Mouse (Mus musculus) midbrain, embryonic 14.5 days (tissue): ENCODE data around the gene Pdhx. TPM values are rescaled to one million over a fixed set of nuclear protein-coding genes. Genes with fewer than 3 reads are reported as not detected.
A peak's percentile ranks its signal among the peaks of the same experiment; 100 is the strongest.

Experiments
- ATAC-seq: fragments of 200-750 bp; cut with Nextera tagmentation; 2 replicates; pipeline ENCODE4 v1.8.0; 2017; ENCODE audit warnings: moderate number of reproducible peaks, moderate library complexity; ENCODE audit not compliant: low FRiP score, low TSS enrichment
- DNase-seq: peaks from one replicate; pipeline ENCODE4 v3.0.0-alpha.2; 2015
- H3K27ac ChIP-seq: fragments of 300-500 bp; sonication (generic); replicated peaks from 2 replicates; pipeline ENCODE4 v1.5.1; 2014; ENCODE audit warnings: mild to moderate bottlenecking, low read depth, low read length, moderate library complexity
- H3K27me3 ChIP-seq: fragments of 300-500 bp; sonication (generic); 2 replicates; pipeline ENCODE4 v1.6.1; 2014; ENCODE audit warnings: low read length, control low read depth, mixed read lengths; ENCODE audit not compliant: control insufficient read depth, insufficient read depth
- H3K36me3 ChIP-seq: fragments of 300-500 bp; sonication (generic); 2 replicates; pipeline ENCODE4 v1.6.1; 2014; ENCODE audit warnings: low read length, control low read depth; ENCODE audit not compliant: control insufficient read depth, insufficient read depth
- H3K4me1 ChIP-seq: fragments of 300-500 bp; sonication (generic); 2 replicates; pipeline ENCODE4 v1.6.1; 2014; ENCODE audit warnings: mild to moderate bottlenecking, antibody characterized with exemption, low read length, control low read depth; ENCODE audit not compliant: control insufficient read depth, insufficient read depth
- H3K4me2 ChIP-seq: fragments of 300-500 bp; sonication (generic); 2 replicates; pipeline ENCODE4 v1.6.1; 2014; ENCODE audit warnings: mild to moderate bottlenecking, low read length, moderate library complexity
- H3K4me3 ChIP-seq: fragments of 300-500 bp; sonication (generic); replicated peaks from 2 replicates; pipeline ENCODE4 v1.5.1; 2014; ENCODE audit warnings: low read depth, low read length
- H3K9ac ChIP-seq: fragments of 300-500 bp; sonication (generic); replicated peaks from 2 replicates; pipeline ENCODE4 v1.6.1; 2014; ENCODE audit warnings: mild to moderate bottlenecking, low read length, moderate library complexity
- H3K9me3 ChIP-seq: fragments of 300-500 bp; sonication (generic); 2 replicates; pipeline ENCODE4 v1.6.1; 2016; ENCODE audit warnings: low read length, control low read depth, mixed read lengths; ENCODE audit not compliant: control insufficient read depth
- WGBS: fragments of 180-500 bp; shearing (Covaris S2); extraction: QIAGEN DNeasy Blood & Tissue Kit; methylation state at CpG from one replicate; pipeline ENCODE4 v1.1.7; 2014; 5-methylcytosine and 5-hydroxymethylcytosine counted together
- polyA plus RNA-seq: library from polyadenylated mRNA; unstranded; fragments of >200 nt; fragmentation: Nextera tagmentation; extraction: Ambion mirVana; gene quantifications from 2 replicates; pipeline ENCODE4 v1.2.1, GENCODE M21; 2014

Gene Pdhx
- polyA plus RNA-seq, 1 experiment from 2014 or later: 67.1 TPM

GRCm38 (mm10) chr2:103008221-103008620 lies 65.1 kb downstream of the Pdhx start:
- no peak overlapping the region for H3K4me2 ChIP-seq
- no peak overlapping the region for H3K4me3 ChIP-seq
- ATAC-seq: no peak
- no peaks in the 10 kb centered on the region for H3K4me1 ChIP-seq
- H3K27me3 ChIP-seq: no peaks in the 10 kb centered on the region
- DNase-seq: no peak
- H3K9me3 ChIP-seq: no peaks in the 10 kb centered on the region
- no peak overlapping the region for H3K27ac ChIP-seq
- WGBS: 93% methylated on average over 3 of the region's 3 CpGs
- no peaks in the 10 kb centered on the region for H3K36me3 ChIP-seq
- H3K9ac ChIP-seq: no peak overlapping the region

- Histone ChIP-seq H3K36me3 (no peaks in the 10 kb centered on the region), H3K4me2 (no peak overlapping the region), H3K27me3 (no peaks in the 10 kb centered on the region), H3K27ac (no peak overlapping the region), H3K4me1 (no peaks in the 10 kb centered on the region), H3K9me3 (no peaks in the 10 kb centered on the region), H3K4me3 (no peak overlapping the region), H3K9ac (no peak overlapping the region)
- 49% methylated on average over 7 of the region's 7 CpGs for WGBS
- ATAC-seq (no peak), DNase-seq (no peak)
Measured at GRCm38 (mm10) chr2:103004599-103004998, 68.7 kb downstream of the Pdhx start.

- Histone ChIP-seq H3K36me3 (no peaks in the 10 kb centered on the region), H3K4me2 (no peak overlapping the region), H3K4me3 (no peak overlapping the region), H3K27me3 (no peaks in the 10 kb centered on the region), H3K9me3 (no peaks in the 10 kb centered on the region), H3K27ac (no peak overlapping the region), H3K9ac (no peak overlapping the region), H3K4me1 (no peaks in the 10 kb centered on the region)
- ATAC-seq: no peak
- 76% methylated on average over 6 of the region's 6 CpGs for WGBS
- DNase-seq: no peak
Measured at GRCm38 (mm10) chr2:102999153-102999575, 74.1 kb downstream of the Pdhx start.

GRCm38 (mm10) chr2:102998356-102998755 lies 75.0 kb downstream of the Pdhx start:
- Histone ChIP-seq H3K4me2 (no peak overlapping the region), H3K4me1 (no peaks in the 10 kb centered on the region), H3K27me3 (no peaks in the 10 kb centered on the region), H3K9me3 (no peaks in the 10 kb centered on the region), H3K36me3 (no peaks in the 10 kb centered on the region), H3K27ac (no peak overlapping the region), H3K9ac (no peak overlapping the region), H3K4me3 (no peak overlapping the region)
- ATAC-seq (no peak), DNase-seq (peak; percentile 31)
- 6% methylated on average over 5 of the region's 5 CpGs for WGBS

- no peak overlapping the region for H3K9ac ChIP-seq
- no peaks in the 10 kb centered on the region for H3K9me3 ChIP-seq
- no peaks in the 10 kb centered on the region for H3K4me1 ChIP-seq
- DNase-seq (no peak), ATAC-seq (no peak)
- H3K36me3 ChIP-seq: no peaks in the 10 kb centered on the region
- H3K4me3 ChIP-seq: no peak overlapping the region
- no peak overlapping the region for H3K27ac ChIP-seq
- 83% methylated on average over 1 of the region's 1 CpGs for WGBS
- no peak overlapping the region for H3K4me2 ChIP-seq
- no peaks in the 10 kb centered on the region for H3K27me3 ChIP-seq
Measured at GRCm38 (mm10) chr2:102997874-102998273, 75.4 kb downstream of the Pdhx start.

GRCm38 (mm10) chr2:102993841-102994607 lies 79.3 kb downstream of the Pdhx start:
- no peak for DNase-seq
- H3K9me3 ChIP-seq: no peaks in the 10 kb centered on the region
- no peak for ATAC-seq
- H3K4me2 ChIP-seq: no peak overlapping the region
- 91% methylated on average over 3 of the region's 3 CpGs for whole genome bisulfite sequencing
- H3K9ac ChIP-seq: no peak overlapping the region
- no peak overlapping the region for H3K4me3 ChIP-seq
- no peaks in the 10 kb centered on the region for H3K27me3 ChIP-seq
- no peaks in the 10 kb centered on the region for H3K4me1 ChIP-seq
- no peak overlapping the region for H3K27ac ChIP-seq
- no peaks in the 10 kb centered on the region for H3K36me3 ChIP-seq

- no peaks in the 10 kb centered on the region for H3K27me3 ChIP-seq
- 93% methylated on average over 6 of the region's 6 CpGs for WGBS
- no peak overlapping the region for H3K4me2 ChIP-seq
- no peak for DNase-seq
- H3K4me3 ChIP-seq: no peak overlapping the region
- no peak overlapping the region for H3K27ac ChIP-seq
- H3K9ac ChIP-seq: no peak overlapping the region
- no peaks in the 10 kb centered on the region for H3K4me1 ChIP-seq
- H3K9me3 ChIP-seq: no peaks in the 10 kb centered on the region
- no peaks in the 10 kb centered on the region for H3K36me3 ChIP-seq
- ATAC-seq: no peak
Measured at GRCm38 (mm10) chr2:102992405-102992804, 80.9 kb downstream of the Pdhx start.

GRCm38 (mm10) chr2:102990301-102990702 lies 83.0 kb downstream of the Pdhx start:
- Histone ChIP-seq H3K4me3 (no peak overlapping the region), H3K4me1 (no peaks in the 10 kb centered on the region), H3K4me2 (no peak overlapping the region), H3K27ac (no peak overlapping the region), H3K9me3 (no peaks in the 10 kb centered on the region), H3K9ac (no peak overlapping the region), H3K27me3 (no peaks in the 10 kb centered on the region), H3K36me3 (no peaks in the 10 kb centered on the region)
- WGBS: 76% methylated on average over 2 of the region's 2 CpGs
- no peak for DNase-seq
- no peak for ATAC-seq

- Histone ChIP-seq H3K9me3 (no peaks in the 10 kb centered on the region), H3K4me1 (no peaks in the 10 kb centered on the region), H3K9ac (no peak overlapping the region), H3K27ac (no peak overlapping the region), H3K4me3 (no peak overlapping the region), H3K4me2 (no peak overlapping the region), H3K36me3 (no peaks in the 10 kb centered on the region), H3K27me3 (no peaks in the 10 kb centered on the region)
- ATAC-seq (no peak), DNase-seq (no peak)
- WGBS: 88% methylated on average over 1 of the region's 1 CpGs
Measured at GRCm38 (mm10) chr2:102989446-102989845, 83.9 kb downstream of the Pdhx start.
